ENCODE assay signal across 9 mouse cellular contexts in the genomic region with DNA sequence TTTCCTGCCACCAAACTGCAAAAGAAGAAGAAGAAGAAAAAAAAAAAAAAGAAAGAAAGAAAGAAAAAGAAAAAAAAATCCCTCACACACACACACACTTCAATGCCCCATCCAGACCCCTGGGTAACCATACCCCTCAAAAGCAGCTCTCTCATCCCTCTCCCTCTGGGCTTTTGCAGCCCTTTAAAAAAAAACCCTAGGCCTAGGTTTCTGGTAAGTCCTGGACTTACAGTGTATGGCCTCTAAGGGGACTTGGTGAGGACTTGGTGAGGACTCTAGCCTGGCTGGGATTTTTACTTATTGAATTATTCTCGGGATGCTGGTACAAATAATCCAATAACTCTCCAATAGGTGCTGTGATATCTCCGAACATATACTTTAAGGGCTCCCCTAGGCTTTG. TPM values are rescaled to one million over a fixed set of nuclear protein-coding genes. Genes with fewer than 3 reads are reported as not detected.
DNase-seq lines count a peak whose midpoint lies in the region; ATAC-seq lines count a peak whose summit lies in the region.
"Had no signal": no experiment of that assay in that cellular context is flagged by ENCODE, and none has a peak within 500 bp of the region (broad histone marks: within the 10 kb centered on the region; RNA-seq: fewer than 3 reads in every experiment).

No protein-coding gene starts in this region.

- H3K27ac ChIP-seq in hindbrain, embryonic 11.5 days (ENCODE audit: low read depth, low read length) = no peak overlapping the region
- no peak overlapping the region for H3K27ac ChIP-seq in liver, embryonic 15.5 days (replicated peaks)

- no peak overlapping the region for H3K9ac ChIP-seq in hindbrain, embryonic 11.5 days (ENCODE audit: low read depth, low read length)
- no peak overlapping the region for H3K9ac ChIP-seq in liver, embryonic 15.5 days

- WGBS in hindbrain, embryonic 11.5 days = 82% methylated on average over 2 of the region's 2 CpGs
- 51% methylated on average over 2 of the region's 2 CpGs for WGBS in liver, embryonic 15.5 days (ENCODE audit: insufficient replicate concordance)

- no peak overlapping the region for H3K4me2 ChIP-seq in hindbrain, embryonic 11.5 days (replicated peaks; ENCODE audit: low read depth, low read length)
- H3K4me2 ChIP-seq in liver, embryonic 15.5 days = peak overlapping the region; percentile 65

- no peak overlapping the region for H3K4me3 ChIP-seq in hindbrain, embryonic 11.5 days (ENCODE audit: low read depth, low read length)
- no peak overlapping the region for H3K4me3 ChIP-seq in liver, embryonic 15.5 days (replicated peaks)

- H3K36me3 ChIP-seq in hindbrain, embryonic 11.5 days (ENCODE audit: control insufficient read depth, insufficient read depth, low read length) = no peaks in the 10 kb centered on the region
- H3K36me3 ChIP-seq in liver, embryonic 15.5 days (replicated peaks) = no peaks in the 10 kb centered on the region

- ATAC-seq in hindbrain, embryonic 11.5 days (ENCODE audit: low FRiP score) = no peak
- no peak for ATAC-seq in liver, embryonic 15.5 days (ENCODE audit: insufficient read depth)
- ATAC-seq: Patski had no signal

- peak; percentile 19 for DNase-seq in retina, embryonic 14.5 days (ENCODE audit: low spot score)
- no peak for DNase-seq in retina, postnatal 1 day
- peak; percentile 2 for DNase-seq in hindbrain, embryonic 11.5 days (ENCODE audit: low spot score)
- no peak for DNase-seq in ovary, postnatal 36 days (ENCODE audit: low spot score)
- DNase-seq in adipocyte (ENCODE audit: low spot score) = no peak
- DNase-seq in c-Kit-positive CD71-positive TER-119-positive erythroid progenitor cells, embryonic 14.5 days (ENCODE audit: low spot score) = no peak
- DNase-seq: cerebellum, adult 8-10 months had no signal

- no peaks in the 10 kb centered on the region for H3K4me1 ChIP-seq in hindbrain, embryonic 11.5 days (replicated peaks; ENCODE audit: control insufficient read depth, insufficient read depth, low read length)
- H3K4me1 ChIP-seq in liver, embryonic 15.5 days (replicated peaks) = no peaks in the 10 kb centered on the region; the same call in 1 of the 2 replicates

- H3K9me3 ChIP-seq in hindbrain, embryonic 11.5 days (ENCODE audit: control insufficient read depth, low read length) = no peaks in the 10 kb centered on the region
- no peaks in the 10 kb centered on the region for H3K9me3 ChIP-seq in liver, embryonic 15.5 days (replicated peaks)

- H3K27me3 ChIP-seq in hindbrain, embryonic 11.5 days (ENCODE audit: control insufficient read depth, insufficient read depth, low read length) = no peaks in the 10 kb centered on the region
- H3K27me3 ChIP-seq in liver, embryonic 15.5 days = peaks cover 10% of the 10 kb centered on the region

RNA-seq across cellular contexts. Expression of a gene that starts 35.6 kb away (rescaled TPM):
- polyA plus RNA-seq in hindbrain, embryonic 11.5 days (2014; fragmentation: Nextera tagmentation; extraction: Ambion mirVana) = 6.7 and 8.6 TPM in 2 replicates
- polyA plus RNA-seq in liver, embryonic 15.5 days (2015; fragmentation: Nextera tagmentation; extraction: Ambion mirVana) = 0.70 and 0.98 TPM in 2 replicates

Comparison
In these comparisons a context has a peak if more than half of its experiments do, and no peak if none do; other contexts are left out.
1. DNase-seq: peak in retina, embryonic 14.5 days (single experiment) and hindbrain, embryonic 11.5 days (single experiment); none in retina, postnatal 1 day (single experiment), ovary, postnatal 36 days (single experiment), adipocyte (single experiment) and c-Kit-positive CD71-positive TER-119-positive erythroid progenitor cells, embryonic 14.5 days (single experiment).